Mouse (Mus musculus) frontal cortex, postnatal 25 days (tissue): Measurements from ENCODE around the gene Atp6v1g2.

Experiments used
- DNase-seq, 2 experiments: peaks; one replicate each; pipeline ENCODE4 v3.0.0; 2022; ENCODE audit warnings: low spot score in 2 of 2

Atp6v1g2 gene

DNA sequence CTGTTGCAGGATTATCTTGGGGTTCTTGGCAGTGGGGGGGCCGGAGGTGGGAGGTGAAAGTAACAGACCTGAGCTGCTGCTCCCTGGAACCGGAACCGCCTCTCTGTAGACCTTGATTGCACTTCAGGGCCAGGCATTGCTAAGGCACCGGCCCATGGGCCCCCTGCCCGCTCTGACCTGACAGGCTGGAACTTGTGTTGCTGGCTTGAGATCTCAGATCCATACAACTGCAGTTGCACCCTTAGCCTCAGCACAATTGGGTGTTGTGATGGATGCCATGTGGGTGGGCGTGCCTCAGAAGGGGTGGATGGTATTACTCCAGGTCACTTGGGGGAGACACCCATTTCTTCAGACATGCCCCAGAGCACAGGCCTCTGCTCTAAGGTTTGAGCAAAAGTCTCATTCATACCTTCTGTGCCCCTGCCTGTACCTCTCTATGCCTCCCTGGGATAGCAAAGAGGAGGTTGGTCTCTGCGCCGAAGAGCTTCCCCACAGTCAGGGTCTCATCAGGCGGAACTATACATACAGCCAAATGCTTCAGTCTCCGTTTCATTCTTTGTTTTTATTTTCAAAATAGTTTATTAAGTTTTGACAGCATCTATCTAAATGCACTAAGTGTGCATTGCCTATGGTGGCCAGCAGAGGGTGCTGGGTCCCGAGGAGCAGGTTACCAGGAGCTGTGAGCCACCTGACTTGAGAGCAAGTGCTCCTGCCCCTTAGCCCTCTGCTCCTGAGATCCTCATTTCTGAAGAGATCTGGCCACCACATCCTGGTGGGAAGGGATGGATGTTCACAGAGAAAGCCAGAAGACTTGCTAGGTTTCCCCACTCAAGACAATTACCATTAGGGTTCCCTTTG is 21.0 kb downstream of the Atp6v1g2 start:
- DNase-seq: no peak

GRCm38 (mm10) chr17:35255301-35255700 is 21.8 kb downstream of the Atp6v1g2 start:
- DNase-seq: no peak

GRCm38 (mm10) chr17:35255704-35256103 is 22.2 kb downstream of the Atp6v1g2 start:
- DNase-seq: no peak

DNA sequence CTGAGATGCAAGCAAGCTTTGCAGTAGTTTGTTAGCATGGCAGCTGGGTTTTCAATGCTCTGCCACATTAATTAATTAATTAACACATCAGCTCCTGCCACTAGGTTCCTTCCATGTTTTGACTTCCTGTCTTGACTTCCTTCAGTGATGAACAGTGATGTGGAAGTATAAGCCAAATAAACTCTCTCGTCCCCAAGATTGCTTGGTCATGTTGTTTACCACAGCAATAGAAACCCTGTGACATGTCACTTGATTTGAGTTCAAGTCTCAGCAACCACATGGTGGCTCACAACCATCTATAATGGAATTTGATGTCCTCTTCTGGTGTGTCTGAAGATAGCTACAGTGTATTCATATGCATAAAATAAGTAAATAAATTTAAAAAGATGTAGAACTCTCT is 23.9 kb downstream of the Atp6v1g2 start:
- no peak for DNase-seq

DNA sequence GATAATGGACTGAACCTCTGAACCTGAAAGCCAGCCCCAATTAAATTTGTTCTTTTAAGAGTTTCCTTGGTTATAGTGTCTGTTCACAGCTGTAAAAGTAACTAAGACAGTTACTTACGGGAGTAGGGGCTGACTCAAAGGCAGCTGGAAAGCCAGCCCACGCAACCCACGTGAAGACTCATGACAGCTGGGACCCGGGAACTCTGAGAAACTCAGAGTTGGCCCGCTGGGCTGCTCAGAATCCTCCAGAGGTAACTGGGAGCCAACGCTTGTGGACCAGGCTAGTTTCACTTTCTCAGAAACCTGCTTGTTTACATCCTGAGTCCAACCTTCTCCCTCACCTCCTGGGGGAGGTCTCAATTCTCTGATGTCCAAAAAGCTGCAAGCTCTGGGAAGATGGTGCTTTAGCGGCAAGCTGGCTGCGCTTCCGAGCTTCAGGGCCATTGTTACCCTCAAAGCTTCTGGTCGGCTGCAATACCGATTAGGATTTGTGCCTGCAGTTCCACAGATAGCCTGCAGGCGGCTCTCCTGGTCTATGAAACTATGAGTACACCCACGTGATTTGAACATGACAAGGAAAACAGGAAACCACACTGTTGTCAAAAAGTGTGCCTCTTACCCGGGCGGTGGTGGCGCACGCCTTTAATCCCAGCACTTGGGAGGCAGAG is 24.5 kb downstream of the Atp6v1g2 start:
- DNase-seq: peak; percentile 92 to 96

DNA sequence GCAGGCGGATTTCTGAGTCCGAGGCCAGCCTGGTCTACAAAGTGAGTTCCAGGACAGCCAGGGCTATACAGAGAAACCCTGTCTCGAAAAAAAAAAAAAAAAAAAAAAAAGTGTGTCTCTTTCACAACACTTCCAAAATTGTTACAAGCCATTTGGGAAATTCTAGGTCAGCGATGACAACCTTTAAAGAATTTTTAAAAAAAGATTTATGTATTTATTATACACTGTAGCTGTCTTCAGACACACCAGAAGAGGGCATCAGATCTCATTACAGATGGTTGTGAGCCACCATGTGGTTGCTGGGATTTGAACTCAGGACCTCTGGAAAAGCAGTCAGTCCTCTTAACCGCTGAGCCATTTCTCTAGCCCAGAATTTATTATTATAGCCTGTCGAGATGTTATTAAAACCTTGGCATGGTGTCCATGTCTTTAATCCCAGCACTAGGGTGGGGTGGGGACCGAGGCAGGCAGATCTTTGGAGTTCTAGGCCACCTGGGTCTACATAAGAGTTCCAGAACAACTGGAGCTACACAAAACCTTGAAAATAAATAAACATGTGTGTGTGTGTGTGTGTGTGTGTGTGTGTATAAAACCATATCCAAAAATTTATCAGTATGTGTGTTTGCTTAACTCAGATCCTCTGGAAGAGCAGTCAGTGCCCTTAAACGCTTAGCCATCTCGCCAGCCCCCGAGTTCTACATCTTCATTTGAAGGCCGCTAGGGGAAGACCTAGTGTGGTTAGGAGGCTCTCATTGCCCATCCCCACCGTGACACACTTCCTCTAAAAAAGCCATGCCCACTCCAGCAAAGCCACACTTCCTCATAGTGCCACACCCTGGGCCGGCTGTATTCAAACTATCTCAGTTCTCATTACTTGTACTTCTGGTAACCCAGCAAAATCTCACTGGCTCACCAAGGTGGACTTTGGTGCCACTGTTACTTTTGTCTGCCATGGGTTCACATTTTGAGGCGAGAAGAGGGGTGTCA is 25.3 kb downstream of the Atp6v1g2 start:
- no peak for DNase-seq

GRCm38 (mm10) chr17:35259621-35260020 is 26.2 kb downstream of the Atp6v1g2 start:
- DNase-seq: no peak

GRCm38 (mm10) chr17:35261651-35262050 is 28.2 kb downstream of the Atp6v1g2 start:
- DNase-seq: no peak

GRCm38 (mm10) chr17:35262664-35263522 is 29.4 kb downstream of the Atp6v1g2 start, which contains the start of gene H2-D1:
TSS of gene H2-D1 (plus strand) at chr17:35262730.
- DNase-seq: peak; percentile 93 to 95

- DNase-seq: no peak
Measured at GRCm38 (mm10) chr17:35263523-35263883, 30.0 kb downstream of the Atp6v1g2 start.

DNA sequence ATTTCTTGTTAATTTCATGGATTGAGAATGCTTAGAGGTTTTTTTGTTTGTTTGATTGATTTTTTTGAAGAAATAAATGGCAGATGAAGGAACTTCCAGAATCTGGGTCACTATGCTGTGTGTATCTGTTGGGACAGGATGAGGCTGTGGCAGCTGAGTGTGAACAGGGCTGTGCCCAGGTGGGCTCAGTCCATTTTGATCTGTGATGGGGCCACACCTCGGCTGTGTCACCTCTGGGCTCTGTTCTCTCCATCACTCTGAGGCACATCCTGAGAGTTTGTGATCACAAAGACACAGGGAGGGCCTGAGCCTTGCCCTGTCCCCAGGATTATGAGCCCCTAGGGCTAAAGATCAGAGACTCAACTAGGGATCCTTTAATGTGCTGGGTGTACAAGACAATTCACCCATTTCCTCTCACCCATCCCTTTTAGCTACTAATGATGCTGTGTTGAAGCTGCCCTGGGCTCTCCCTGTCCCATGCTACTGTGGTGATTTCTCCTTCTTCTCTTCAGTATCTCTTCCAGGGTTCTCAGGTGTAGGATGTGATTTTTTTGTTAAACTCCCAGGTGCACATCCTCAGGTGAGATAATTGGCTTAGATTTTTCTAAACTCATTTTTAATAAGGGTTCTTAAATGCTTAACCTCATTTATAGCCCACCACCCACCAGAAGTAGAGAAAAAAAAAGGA is 34.1 kb downstream of the Atp6v1g2 start:
- DNase-seq: no peak

DNA sequence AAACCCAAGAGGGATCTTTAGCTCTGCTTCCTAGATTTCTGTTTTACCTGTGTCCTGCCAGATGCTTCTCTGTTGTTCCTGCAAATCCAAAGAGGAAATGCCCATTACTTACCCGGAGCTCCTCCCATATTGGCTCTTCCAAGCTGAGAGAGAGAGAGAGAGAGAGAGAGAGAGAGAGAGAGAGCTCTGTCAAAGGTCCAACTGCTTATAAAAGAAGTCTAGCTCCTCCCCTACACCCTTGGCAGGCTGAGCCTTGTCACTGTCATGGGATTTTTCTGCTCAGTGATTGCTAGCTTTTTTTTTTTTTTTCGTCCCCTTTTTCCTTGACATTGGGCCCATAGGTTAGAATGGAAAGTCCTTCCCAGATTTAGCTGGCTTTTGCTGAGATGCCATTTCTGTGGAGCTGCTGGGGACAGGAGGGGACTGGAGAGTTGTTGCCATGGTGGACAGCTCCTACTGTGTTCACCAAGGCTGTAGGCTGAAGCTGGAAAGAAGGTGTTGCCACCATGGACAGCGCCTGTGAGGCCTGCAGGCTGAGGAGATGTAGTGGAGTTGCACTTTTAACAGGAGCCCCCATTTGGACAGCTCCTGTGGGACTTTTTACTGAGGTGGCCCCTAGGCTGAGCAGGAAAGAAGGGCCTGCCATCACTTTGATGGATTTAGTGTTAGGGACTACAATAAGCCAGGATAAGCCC is 36.3 kb downstream of the Atp6v1g2 start:
- DNase-seq: no peak

GRCm38 (mm10) chr17:35272249-35272648 is 38.8 kb downstream of the Atp6v1g2 start:
- no peak for DNase-seq

DNA sequence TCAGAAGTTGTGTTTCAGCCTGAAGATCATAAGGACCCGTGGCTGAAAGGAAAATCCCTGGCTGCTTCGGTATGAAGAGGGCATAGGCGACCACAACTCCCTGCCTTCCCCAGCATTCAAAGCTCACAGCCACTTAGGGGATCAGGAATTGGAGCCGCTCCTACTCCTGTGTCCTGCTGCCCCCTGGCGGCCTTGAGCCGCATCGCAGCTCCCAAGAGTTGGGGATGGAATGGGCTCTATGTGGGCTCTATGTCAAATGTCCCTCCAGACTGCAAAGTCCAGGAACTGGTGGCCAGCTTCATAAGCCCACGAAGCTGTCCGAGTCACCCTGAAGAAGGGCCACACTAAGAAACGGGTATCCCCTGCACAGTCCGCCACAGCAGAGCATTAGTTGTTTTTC is 41.3 kb downstream of the Atp6v1g2 start:
- peak; percentile 79 to 90 for DNase-seq

DNA sequence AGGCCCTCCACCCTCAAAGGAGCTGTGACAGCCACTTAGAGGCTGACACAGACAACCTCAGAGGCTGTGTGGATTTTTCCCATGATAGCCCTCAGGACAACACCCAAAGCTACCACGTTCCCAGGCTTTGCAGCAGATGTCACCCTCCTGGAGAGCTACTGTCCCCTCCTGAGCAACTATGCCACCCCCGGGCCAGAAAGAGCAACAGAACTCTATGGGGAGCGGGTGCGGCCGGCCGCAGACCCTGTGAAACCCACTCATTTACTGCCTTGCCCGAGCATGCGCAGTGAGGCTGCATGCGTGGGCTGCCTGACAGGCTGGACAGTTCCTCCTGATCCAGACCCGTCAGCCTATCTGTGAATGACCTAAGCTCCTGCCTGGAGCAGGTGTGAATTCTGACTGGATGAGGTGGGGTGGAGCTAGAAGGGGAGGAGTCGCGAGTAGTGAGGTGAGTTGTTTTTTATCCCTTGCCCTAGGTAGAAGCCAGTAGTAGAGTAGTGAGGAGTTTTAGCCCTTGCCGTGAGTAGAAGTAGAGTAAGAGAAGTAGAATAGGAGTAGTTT is 42.9 kb downstream of the Atp6v1g2 start:
- DNase-seq: no peak

- no peak for DNase-seq
Measured at GRCm38 (mm10) chr17:35278049-35278448, 44.6 kb downstream of the Atp6v1g2 start.

DNA sequence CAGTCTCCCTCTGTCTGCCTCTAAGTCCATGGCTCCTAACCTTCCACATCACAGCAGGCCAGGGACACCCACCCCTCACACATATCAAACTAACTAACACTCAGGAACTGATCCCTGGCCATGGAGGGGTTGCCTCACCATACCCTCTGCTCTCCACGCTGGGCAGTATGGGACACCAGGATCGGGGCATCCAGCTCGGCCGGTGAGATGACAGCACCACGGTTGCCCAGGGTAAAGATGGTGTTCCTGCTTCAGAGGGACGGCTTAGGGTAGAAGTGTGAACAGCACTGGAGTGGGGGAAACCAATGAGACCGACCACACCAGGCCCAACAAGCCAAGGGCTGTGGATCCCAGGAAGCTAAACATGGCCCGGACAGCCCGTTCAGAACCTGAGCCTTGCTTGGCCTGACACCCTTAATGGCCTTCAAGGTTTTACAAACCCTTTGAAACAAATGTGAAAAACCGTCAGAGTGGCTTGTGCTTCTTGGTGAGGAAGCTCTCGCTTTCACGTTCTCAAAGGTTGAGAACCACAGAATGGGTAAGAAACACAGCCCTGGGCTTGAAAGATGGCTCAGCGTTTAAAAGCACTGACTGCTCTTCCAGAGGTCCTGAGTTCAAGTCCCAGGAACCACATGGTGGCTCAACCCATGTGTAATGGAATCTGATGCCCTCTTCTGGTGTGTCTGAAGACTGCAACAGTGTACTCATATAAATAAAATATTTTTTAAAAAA is 45.7 kb downstream of the Atp6v1g2 start:
- no peak for DNase-seq

DNA sequence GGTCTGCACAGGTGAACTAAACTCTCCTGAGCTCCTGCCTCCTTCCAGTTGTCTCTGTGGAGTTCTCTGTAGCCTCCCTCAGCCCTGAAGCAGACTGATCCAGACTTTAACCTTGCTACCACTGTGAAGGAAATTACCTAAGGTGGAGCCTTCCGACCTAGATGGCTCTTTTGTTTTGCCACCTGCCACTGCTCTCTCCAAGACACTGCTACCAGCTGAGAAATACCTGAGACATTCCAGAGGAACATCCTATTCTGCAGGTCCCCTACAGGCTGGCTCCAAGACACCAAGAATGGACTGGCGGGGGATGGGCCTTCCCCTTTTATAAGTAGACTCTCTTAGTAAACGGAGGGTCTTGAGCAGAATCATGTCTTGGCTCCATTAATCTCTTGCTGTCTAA is 46.8 kb downstream of the Atp6v1g2 start:
- DNase-seq: no peak

DNA sequence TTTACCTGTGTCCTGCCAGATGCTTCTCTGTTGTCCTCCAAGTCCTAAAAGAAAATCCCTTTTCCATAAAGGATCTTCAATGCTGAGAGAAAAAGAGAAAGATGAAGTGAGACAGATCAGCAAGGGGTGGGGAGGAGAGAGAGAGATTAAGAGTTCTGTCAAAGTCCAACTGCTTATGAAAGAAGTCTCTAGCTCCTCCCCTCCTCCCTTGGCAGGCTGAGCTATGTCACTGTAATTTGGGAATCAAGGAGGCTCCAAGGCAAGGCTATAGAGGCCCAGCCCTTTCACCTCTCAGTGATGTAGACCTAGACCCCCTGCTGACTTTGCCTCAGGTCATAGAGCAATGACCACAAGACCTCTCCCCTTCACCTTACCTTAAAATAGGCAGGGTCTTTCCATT is 52.0 kb downstream of the Atp6v1g2 start:
- DNase-seq: no peak
